Mouse (Mus musculus) thymus, postnatal 25 days (tissue): ENCODE results near the gene Usp45.

ENCODE experiments used
- DNase-seq: peaks from one replicate; pipeline ENCODE4 v3.0.0; 2022

The Usp45 gene

GRCm38 (mm10) chr4:21793631-21794030 is 26.7 kb downstream of the Usp45 start:
- DNase-seq: no peak

GRCm38 (mm10) chr4:21801013-21801412 is 34.1 kb downstream of the Usp45 start:
- DNase-seq: no peak

GRCm38 (mm10) chr4:21801620-21802019 is 34.7 kb downstream of the Usp45 start:
- DNase-seq: no peak

GRCm38 (mm10) chr4:21807204-21807603 is 40.2 kb downstream of the Usp45 start:
- no peak for DNase-seq

- no peak for DNase-seq
Observed at GRCm38 (mm10) chr4:21810608-21811007, 43.7 kb downstream of the Usp45 start.

- DNase-seq: no peak
Observed at GRCm38 (mm10) chr4:21812635-21813034, 45.7 kb downstream of the Usp45 start.

GRCm38 (mm10) chr4:21814029-21814428 is 47.1 kb downstream of the Usp45 start:
- DNase-seq: peak; percentile 41

- DNase-seq: no peak
Observed at GRCm38 (mm10) chr4:21826616-21827015, 59.7 kb downstream of the Usp45 start.

GRCm38 (mm10) chr4:21832844-21833243 is 65.9 kb downstream of the Usp45 start:
- DNase-seq: no peak

GRCm38 (mm10) chr4:21847481-21848286 is 80.7 kb downstream of the Usp45 start, which contains the start of gene Pnisr:
TSS of gene Pnisr (plus strand) at chr4:21847583.
- DNase-seq: peak; percentile 90

- peak; percentile 89 for DNase-seq
Observed at GRCm38 (mm10) chr4:21848287-21848630, 81.3 kb downstream of the Usp45 start.

GRCm38 (mm10) chr4:21857481-21857880 is 90.5 kb downstream of the Usp45 start:
- DNase-seq: no peak

- no peak for DNase-seq
Observed at GRCm38 (mm10) chr4:21865226-21865625, 98.3 kb downstream of the Usp45 start.

- no peak for DNase-seq
Observed at GRCm38 (mm10) chr4:21878776-21879175, 111.8 kb downstream of the Usp45 start.

GRCm38 (mm10) chr4:21879565-21880220 is 112.7 kb downstream of the Usp45 start, which contains the start of gene Coq3:
TSS of gene Coq3 (plus strand) at chr4:21879673.
- peak; percentile 84 for DNase-seq

GRCm38 (mm10) chr4:21882806-21883205 is 115.8 kb downstream of the Usp45 start:
- DNase-seq: no peak

- DNase-seq: no peak
Observed at GRCm38 (mm10) chr4:21885831-21886230, 118.9 kb downstream of the Usp45 start.
